ENCODE assay signal across 8 mouse cellular contexts in genomic region chr9:88522569-88523334, GRCm38 (mm10). TPM values are rescaled to one million over a fixed set of nuclear protein-coding genes. Genes with fewer than 3 reads are reported as not detected.
A peak's percentile ranks its signal among the peaks of the same experiment; 100 is the strongest.
DNase-seq lines count a peak whose midpoint lies in the region; ATAC-seq lines count a peak whose summit lies in the region.

No protein-coding gene starts in this region.

- peaks cover 16% of the 10 kb centered on the region for H3K36me3 ChIP-seq in hindbrain, embryonic 12.5 days

- peak overlapping the region; percentile 93 for H3K27ac ChIP-seq in hindbrain, embryonic 12.5 days

- H3K9ac ChIP-seq in hindbrain, embryonic 12.5 days: peak overlapping the region; percentile 90

- DNase-seq in Muller cell, postnatal 12 days (ENCODE audit: inconsistent ontology term): peak; percentile 99
- peak; percentile 97 for DNase-seq in cerebellum, adult 9-11 months
- peak; percentile 94 to 95 for DNase-seq in frontal cortex, postnatal 10 days (ENCODE audit: low spot score in 2 of 2)
- peak; percentile 95 to 98 for DNase-seq in layer of hippocampus, postnatal 14 days (ENCODE audit: low spot score in 2 of 2)
- DNase-seq in lung, postnatal 14 days: peak; percentile 97
- DNase-seq in retina, adult 2 months (ENCODE audit: low read depth, low spot score): peak; percentile 96
- peak; percentile 96 to 97 for DNase-seq in thymus, postnatal 36 days

- no peaks in the 10 kb centered on the region for H3K27me3 ChIP-seq in hindbrain, embryonic 12.5 days

- no peaks in the 10 kb centered on the region for H3K9me3 ChIP-seq in hindbrain, embryonic 12.5 days (replicated peaks)

- WGBS in hindbrain, embryonic 12.5 days: under 1% methylated on average over 58 of the region's 69 CpGs

- H3K4me2 ChIP-seq in hindbrain, embryonic 12.5 days (replicated peaks): peak overlapping the region; percentile 79

- peaks cover 15% of the 10 kb centered on the region for H3K4me1 ChIP-seq in hindbrain, embryonic 12.5 days

- ATAC-seq in hindbrain, embryonic 12.5 days (ENCODE audit: low FRiP score): peak; percentile 90

- H3K4me3 ChIP-seq in hindbrain, embryonic 12.5 days: peak overlapping the region; percentile 76

RNA-seq across cellular contexts. Expression of gene Zfp949, which starts 25.1 kb away (rescaled TPM):
- 15.9 and 16.5 TPM in 2 replicates for polyA plus RNA-seq in hindbrain, embryonic 12.5 days (2016; fragmentation: Nextera tagmentation; extraction: Ambion mirVana)
- 10 to 100 TPM; 17.8 to 21.1 TPM for total RNA-seq in layer of hippocampus, postnatal 14 days (2021)

RNA-seq across cellular contexts. Expression of gene Syncrip, which starts 40.4 kb away (rescaled TPM):
- polyA plus RNA-seq in hindbrain, embryonic 12.5 days (2016; fragmentation: Nextera tagmentation; extraction: Ambion mirVana): 119 and 122 TPM in 2 replicates
- 10 to 100 TPM; 77.9 to 81.8 TPM for total RNA-seq in layer of hippocampus, postnatal 14 days (2021)

RNA-seq across cellular contexts. Expression of gene Trim43a, which starts 57.9 kb away (rescaled TPM):
- 0.22 and 0.48 TPM in 2 replicates for polyA plus RNA-seq in hindbrain, embryonic 12.5 days (2016; fragmentation: Nextera tagmentation; extraction: Ambion mirVana)
- under 1 TPM in 1 of 2 experiments, not detected in 1; 0.69 TPM for total RNA-seq in layer of hippocampus, postnatal 14 days (2021)

Comparison
In these comparisons a context has a peak if more than half of its experiments do, and no peak if none do; other contexts are left out.
1. Peak in every context shown above with its lines: DNase-seq, ATAC-seq, H3K4me3 ChIP-seq and H3K27ac ChIP-seq.